ENCODE assay signal across 8 mouse cellular contexts in genomic region chr4:83525690-83526055, GRCm38 (mm10). TPM values are rescaled to one million over a fixed set of nuclear protein-coding genes. Genes with fewer than 3 reads are reported as not detected.
A peak's percentile ranks its signal among the peaks of the same experiment; 100 is the strongest.
DNase-seq lines count a peak whose midpoint lies in the region; ATAC-seq lines count a peak whose summit lies in the region.

No protein-coding gene starts in this region.

- no peaks in the 10 kb centered on the region for H3K36me3 ChIP-seq in heart, embryonic 16.5 days (ENCODE audit: control insufficient read depth, insufficient read depth)
- no peaks in the 10 kb centered on the region for H3K36me3 ChIP-seq in embryonic facial prominence, embryonic 11.5 days (replicated peaks; ENCODE audit: control insufficient read depth, insufficient read depth, low read depth, low read length)
- H3K36me3 ChIP-seq in intestine, embryonic 16.5 days (ENCODE audit: control insufficient read depth, insufficient read depth, low read length): no peaks in the 10 kb centered on the region
- no peaks in the 10 kb centered on the region for H3K36me3 ChIP-seq in midbrain, embryonic 15.5 days (replicated peaks)

- intact Hi-C loops in heart, postnatal 10 days (cut with DNase I): loop anchor here (2.0 to 10.0 kb wide), 3 partner anchors 39 to 108 kb away; partner anchors contain the start of genes Psip1 and Snapc3

- peaks cover 4% of the 10 kb centered on the region; the same call in 1 of the 2 replicates for H3K9me3 ChIP-seq in heart, embryonic 16.5 days (replicated peaks; ENCODE audit: control insufficient read depth, low read length)
- H3K9me3 ChIP-seq in embryonic facial prominence, embryonic 11.5 days (replicated peaks; ENCODE audit: control insufficient read depth, low read length): no peaks in the 10 kb centered on the region
- no peaks in the 10 kb centered on the region for H3K9me3 ChIP-seq in intestine, embryonic 16.5 days (ENCODE audit: control insufficient read depth, low read length)
- no peaks in the 10 kb centered on the region for H3K9me3 ChIP-seq in midbrain, embryonic 15.5 days

- H3K9ac ChIP-seq in heart, embryonic 16.5 days (ENCODE audit: low read length): peak overlapping the region; percentile 90
- peak overlapping the region; percentile 71 for H3K9ac ChIP-seq in embryonic facial prominence, embryonic 11.5 days (replicated peaks; ENCODE audit: low read length)
- H3K9ac ChIP-seq in intestine, embryonic 16.5 days (ENCODE audit: low read depth, low read length): peak overlapping the region; percentile 85
- peak overlapping the region; percentile 61 for H3K9ac ChIP-seq in midbrain, embryonic 15.5 days

- peak overlapping the region; percentile 88 for H3K27ac ChIP-seq in heart, embryonic 16.5 days (ENCODE audit: low read length)
- peak overlapping the region; percentile 72 for H3K27ac ChIP-seq in embryonic facial prominence, embryonic 11.5 days (replicated peaks; ENCODE audit: low read depth, low read length)
- peak overlapping the region; percentile 88 for H3K27ac ChIP-seq in intestine, embryonic 16.5 days (ENCODE audit: low read length)
- H3K27ac ChIP-seq in midbrain, embryonic 15.5 days: peak overlapping the region; percentile 100

- DNase-seq in heart, postnatal 10 days: no peak
- DNase-seq in ES-CJ7 (ENCODE audit: low read depth, low spot score): peak; percentile 56
- DNase-seq in embryonic facial prominence, embryonic 11.5 days (ENCODE audit: low spot score): peak; percentile 62
- DNase-seq in left cerebral cortex, adult 8-10 months (ENCODE audit: low spot score in 2 of 2): no peak
- DNase-seq in yolk sac, embryonic 10.5 days (ENCODE audit: low spot score): no peak

- peak; percentile 57 for ATAC-seq in heart, embryonic 16.5 days (replicated peaks; ENCODE audit: extremely low read depth, insufficient read depth, low FRiP score)
- ATAC-seq in embryonic facial prominence, embryonic 11.5 days (replicated peaks; ENCODE audit: insufficient number of reproducible peaks, low FRiP score, low TSS enrichment, low read depth): peak; percentile 74
- ATAC-seq in intestine, embryonic 16.5 days: peak; percentile 81
- ATAC-seq in midbrain, embryonic 15.5 days (replicated peaks): peak; percentile 80

- peak overlapping the region; percentile 93 for H3K4me2 ChIP-seq in heart, embryonic 16.5 days (ENCODE audit: low read depth, low read length)
- H3K4me2 ChIP-seq in embryonic facial prominence, embryonic 11.5 days (ENCODE audit: low read depth, low read length): peak overlapping the region; percentile 77
- peak overlapping the region; percentile 94 for H3K4me2 ChIP-seq in intestine, embryonic 16.5 days (ENCODE audit: low read depth, low read length)
- H3K4me2 ChIP-seq in midbrain, embryonic 15.5 days: peak overlapping the region; percentile 84

- under 1% methylated on average over 18 of the region's 18 CpGs for WGBS in heart, embryonic 16.5 days
- 0% methylated on average over 18 of the region's 18 CpGs for WGBS in embryonic facial prominence, embryonic 11.5 days
- 0% methylated on average over 18 of the region's 18 CpGs for WGBS in intestine, embryonic 16.5 days
- 0% methylated on average over 18 of the region's 18 CpGs for WGBS in midbrain, embryonic 15.5 days

- no peaks in the 10 kb centered on the region for H3K27me3 ChIP-seq in heart, embryonic 16.5 days (ENCODE audit: control insufficient read depth, insufficient read depth, low read length)
- no peaks in the 10 kb centered on the region for H3K27me3 ChIP-seq in embryonic facial prominence, embryonic 11.5 days (ENCODE audit: control insufficient read depth, insufficient read depth, low read length)
- H3K27me3 ChIP-seq in intestine, embryonic 16.5 days (replicated peaks; ENCODE audit: control insufficient read depth, insufficient read depth, low read length): no peaks in the 10 kb centered on the region
- H3K27me3 ChIP-seq in midbrain, embryonic 15.5 days (replicated peaks): no peaks in the 10 kb centered on the region

- peaks cover 7% of the 10 kb centered on the region; the same call in 1 of the 2 replicates for H3K4me1 ChIP-seq in heart, embryonic 16.5 days (ENCODE audit: control insufficient read depth, insufficient read depth, low read length)
- H3K4me1 ChIP-seq in embryonic facial prominence, embryonic 11.5 days (ENCODE audit: control insufficient read depth, insufficient read depth, low read length): no peaks in the 10 kb centered on the region
- 0 out of 2 replicates have a peak, but pooled peaks cover 6% of the 10 kb centered on the region for H3K4me1 ChIP-seq in intestine, embryonic 16.5 days (ENCODE audit: control insufficient read depth, insufficient read depth, low read length)
- H3K4me1 ChIP-seq in midbrain, embryonic 15.5 days: peaks cover 21% of the 10 kb centered on the region

- peak overlapping the region; percentile 91 for H3K4me3 ChIP-seq in heart, embryonic 16.5 days (ENCODE audit: low read length)
- peak overlapping the region; percentile 69 for H3K4me3 ChIP-seq in embryonic facial prominence, embryonic 11.5 days (ENCODE audit: low read depth, low read length)
- H3K4me3 ChIP-seq in intestine, embryonic 16.5 days (ENCODE audit: low read length): peak overlapping the region; percentile 86
- peak overlapping the region; percentile 64 for H3K4me3 ChIP-seq in midbrain, embryonic 15.5 days

RNA-seq across cellular contexts. Expression of gene Ccdc171, which starts 0.3 kb away (rescaled TPM):
- 3.5 and 3.8 TPM in 2 replicates for polyA plus RNA-seq in heart, embryonic 16.5 days (2015; fragmentation: Nextera tagmentation; extraction: Ambion mirVana)
- total RNA-seq in heart, postnatal 10 days (2021): 1 to 10 TPM; 1.1 to 1.7 TPM
- 5.7 and 7.3 TPM in 2 replicates for polyA plus RNA-seq in embryonic facial prominence, embryonic 11.5 days (2014; fragmentation: Nextera tagmentation; extraction: Ambion mirVana)
- polyA plus RNA-seq in intestine, embryonic 16.5 days (2015; fragmentation: Nextera tagmentation; extraction: Ambion mirVana): 1.9 and 2.0 TPM in 2 replicates
- 3.9 and 4.2 TPM in 2 replicates for polyA plus RNA-seq in midbrain, embryonic 15.5 days (2015; fragmentation: Nextera tagmentation; extraction: Ambion mirVana)
- 1 to 10 TPM; 3.8 to 4.5 (median 3.8) TPM for total RNA-seq in left cerebral cortex, adult 8-10 months (2022)

RNA-seq across cellular contexts. Expression of gene Psip1, which starts 39.4 kb away (rescaled TPM):
- polyA plus RNA-seq in heart, embryonic 16.5 days (2015; fragmentation: Nextera tagmentation; extraction: Ambion mirVana): 69.0 and 82.9 TPM in 2 replicates
- 10 to 100 TPM; 37.4 to 37.7 TPM for total RNA-seq in heart, postnatal 10 days (2021)
- polyA plus RNA-seq in embryonic facial prominence, embryonic 11.5 days (2014; fragmentation: Nextera tagmentation; extraction: Ambion mirVana): 382 and 425 TPM in 2 replicates
- polyA plus RNA-seq in intestine, embryonic 16.5 days (2015; fragmentation: Nextera tagmentation; extraction: Ambion mirVana): 49.4 and 56.3 TPM in 2 replicates
- 253 and 273 TPM in 2 replicates for polyA plus RNA-seq in midbrain, embryonic 15.5 days (2015; fragmentation: Nextera tagmentation; extraction: Ambion mirVana)
- 100 to 1,000 TPM; 206 to 215 (median 209) TPM for total RNA-seq in left cerebral cortex, adult 8-10 months (2022)

Comparison
In these comparisons a context has a peak if more than half of its experiments do, and no peak if none do; other contexts are left out.
1. DNase-seq: peak in ES-CJ7 (single experiment) and embryonic facial prominence, embryonic 11.5 days (single experiment); none in heart, postnatal 10 days (0 of 2), left cerebral cortex, adult 8-10 months (0 of 2) and yolk sac, embryonic 10.5 days (single experiment).
2. Peak in every context shown above with its lines, with median percentiles within 50 percentile points of each other: ATAC-seq, H3K27ac ChIP-seq, H3K4me2 ChIP-seq, H3K4me3 ChIP-seq and H3K9ac ChIP-seq.